Mouse (Mus musculus) neural tube, embryonic 12.5 days (tissue): ENCODE results near the gene Cacna2d3. TPM values are rescaled to one million over a fixed set of nuclear protein-coding genes. Genes with fewer than 3 reads are reported as not detected.

Experiments
- ATAC-seq: fragments of 200-750 bp; cut with Nextera tagmentation; 2 replicates; pipeline ENCODE4 v1.8.0; 2017; ENCODE audit warnings: low read depth, mild to moderate bottlenecking, moderate TSS enrichment, moderate library complexity; ENCODE audit not compliant: low FRiP score
- H3K27ac ChIP-seq: fragments of 300-500 bp; sonication (generic); 2 replicates; pipeline ENCODE4 v1.5.1; 2016
- H3K27me3 ChIP-seq: fragments of 300-500 bp; sonication (generic); replicated peaks from 2 replicates; pipeline ENCODE4 v1.6.1; 2016; ENCODE audit warnings: mild to moderate bottlenecking
- H3K36me3 ChIP-seq: fragments of 300-500 bp; sonication (generic); 2 replicates; pipeline ENCODE4 v1.6.1; 2016; ENCODE audit warnings: mild to moderate bottlenecking
- H3K4me1 ChIP-seq: fragments of 300-500 bp; sonication (generic); 2 replicates; pipeline ENCODE4 v1.6.1; 2016
- H3K4me2 ChIP-seq: fragments of 300-500 bp; sonication (generic); replicated peaks from 2 replicates; pipeline ENCODE4 v1.6.1; 2016; ENCODE audit warnings: mild to moderate bottlenecking
- H3K4me3 ChIP-seq: fragments of 300-500 bp; sonication (generic); 2 replicates; pipeline ENCODE4 v1.5.1; 2016
- H3K9ac ChIP-seq: fragments of 300-500 bp; sonication (generic); 2 replicates; pipeline ENCODE4 v1.6.1; 2016; ENCODE audit warnings: mild to moderate bottlenecking
- H3K9me3 ChIP-seq: fragments of 300-500 bp; sonication (generic); 2 replicates; pipeline ENCODE4 v1.6.1; 2016; ENCODE audit warnings: mild to moderate bottlenecking
- WGBS: fragments of 180-500 bp; shearing (Covaris S2); methylation state at CpG from one replicate; pipeline ENCODE4 v1.1.7; 2016; 5-methylcytosine and 5-hydroxymethylcytosine counted together
- polyA plus RNA-seq: library from polyadenylated mRNA; unstranded; fragments of >200 nt; fragmentation: Nextera tagmentation; extraction: Ambion mirVana; gene quantifications from 2 replicates; pipeline ENCODE4 v1.2.1, GENCODE M21; 2016

Cacna2d3 gene
- polyA plus RNA-seq, 1 experiment from 2014 or later = 34.6 TPM

DNA sequence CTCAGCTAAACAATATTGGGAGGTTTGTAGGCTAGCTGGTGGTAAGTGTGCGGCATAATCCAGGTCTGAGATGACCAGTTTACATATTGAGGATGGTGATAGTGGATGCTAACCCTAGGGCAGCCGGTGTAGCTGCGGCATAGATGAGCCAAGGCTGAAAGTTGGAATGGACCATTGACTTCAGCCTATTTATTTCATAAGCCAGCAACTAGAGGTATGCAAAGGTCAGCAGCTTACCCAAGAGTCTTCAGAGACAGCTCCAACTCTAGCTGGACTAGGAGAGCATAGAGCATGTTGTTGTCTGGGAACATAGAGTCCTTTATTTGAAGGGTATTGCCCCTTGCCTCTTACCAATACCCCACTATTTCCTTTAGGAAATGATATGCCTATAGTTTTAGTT lies 725.1 kb downstream of the Cacna2d3 start:
- no peak for ATAC-seq
- H3K4me3 ChIP-seq = no peak overlapping the region
- H3K27me3 ChIP-seq = no peaks in the 10 kb centered on the region
- H3K27ac ChIP-seq = no peak overlapping the region
- H3K4me2 ChIP-seq = no peak overlapping the region
- H3K9me3 ChIP-seq = no peaks in the 10 kb centered on the region
- no peaks in the 10 kb centered on the region for H3K36me3 ChIP-seq
- no peaks in the 10 kb centered on the region for H3K4me1 ChIP-seq
- 98% methylated on average over 3 of the region's 3 CpGs for WGBS
- no peak overlapping the region for H3K9ac ChIP-seq

- H3K4me1 ChIP-seq = no peaks in the 10 kb centered on the region
- H3K9me3 ChIP-seq = no peaks in the 10 kb centered on the region
- H3K27ac ChIP-seq = no peak overlapping the region
- H3K27me3 ChIP-seq = no peaks in the 10 kb centered on the region
- H3K36me3 ChIP-seq = no peaks in the 10 kb centered on the region
- WGBS = 83% methylated on average over 7 of the region's 7 CpGs
- no peak overlapping the region for H3K4me2 ChIP-seq
- no peak overlapping the region for H3K4me3 ChIP-seq
- no peak for ATAC-seq
- no peak overlapping the region for H3K9ac ChIP-seq
Measured at GRCm38 (mm10) chr14:28988211-28988900, 733.3 kb downstream of the Cacna2d3 start.

DNA sequence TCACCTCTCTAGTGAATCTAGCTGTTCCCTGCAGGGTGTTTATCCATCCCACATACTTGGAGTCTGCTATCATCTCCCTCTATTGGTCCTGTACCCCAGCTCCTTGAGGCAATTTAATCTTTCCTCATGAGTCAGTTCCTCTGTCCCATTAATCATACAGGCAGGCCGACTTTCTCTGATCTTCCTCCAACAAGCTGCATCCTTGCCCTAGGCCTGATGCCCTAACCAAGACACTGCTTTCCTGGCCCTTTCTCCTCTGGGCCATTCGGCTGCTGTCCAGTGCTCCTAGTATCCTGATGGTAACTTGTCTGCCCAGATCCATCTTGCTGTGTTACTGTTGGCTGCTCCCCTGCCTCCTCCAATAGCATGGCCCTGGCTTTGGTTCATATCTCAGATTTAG lies 737.4 kb downstream of the Cacna2d3 start:
- Histone ChIP-seq H3K4me1 (no peaks in the 10 kb centered on the region), H3K4me2 (no peak overlapping the region), H3K9ac (no peak overlapping the region), H3K36me3 (no peaks in the 10 kb centered on the region), H3K4me3 (no peak overlapping the region), H3K27ac (no peak overlapping the region), H3K27me3 (no peaks in the 10 kb centered on the region), H3K9me3 (no peaks in the 10 kb centered on the region)
- no peak for ATAC-seq
- WGBS = 87% methylated on average over 2 of the region's 2 CpGs

DNA sequence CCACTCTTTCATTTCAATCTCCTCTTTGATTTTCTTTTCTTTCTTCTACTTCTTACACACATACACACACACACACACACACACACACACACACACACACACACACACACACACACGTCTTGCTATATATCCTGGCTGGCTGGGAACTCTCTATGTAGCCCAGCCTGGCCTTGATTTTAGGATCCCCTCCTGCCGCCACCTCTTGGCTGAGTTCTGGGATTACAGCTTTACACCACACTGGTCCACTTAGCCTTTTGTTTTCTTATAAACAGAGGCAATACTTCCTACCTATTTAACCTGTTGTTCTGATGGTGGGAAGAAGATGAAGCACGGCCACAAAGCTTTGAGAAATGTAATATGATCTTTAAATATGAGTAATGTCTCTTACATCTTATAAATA lies 741.2 kb downstream of the Cacna2d3 start:
- no peaks in the 10 kb centered on the region for H3K9me3 ChIP-seq
- H3K27me3 ChIP-seq = no peaks in the 10 kb centered on the region
- H3K9ac ChIP-seq = no peak overlapping the region
- no peak overlapping the region for H3K4me2 ChIP-seq
- no peak for ATAC-seq
- H3K4me3 ChIP-seq = no peak overlapping the region
- H3K36me3 ChIP-seq = no peaks in the 10 kb centered on the region
- H3K4me1 ChIP-seq = no peaks in the 10 kb centered on the region
- no peak overlapping the region for H3K27ac ChIP-seq
- WGBS = 41% methylated on average over 3 of the region's 3 CpGs

- Histone ChIP-seq H3K27me3 (no peaks in the 10 kb centered on the region), H3K9ac (no peak overlapping the region), H3K36me3 (no peaks in the 10 kb centered on the region), H3K27ac (no peak overlapping the region), H3K4me1 (no peaks in the 10 kb centered on the region), H3K4me3 (no peak overlapping the region), H3K4me2 (no peak overlapping the region), H3K9me3 (no peaks in the 10 kb centered on the region)
- ATAC-seq = no peak
- WGBS = 95% methylated on average over 2 of the region's 2 CpGs
Measured at GRCm38 (mm10) chr14:28979230-28979629, 742.4 kb downstream of the Cacna2d3 start.

GRCm38 (mm10) chr14:28972620-28973019 lies 749.0 kb downstream of the Cacna2d3 start:
- Histone ChIP-seq H3K4me1 (no peaks in the 10 kb centered on the region), H3K4me3 (no peak overlapping the region), H3K9ac (no peak overlapping the region), H3K4me2 (no peak overlapping the region), H3K36me3 (no peaks in the 10 kb centered on the region), H3K27me3 (no peaks in the 10 kb centered on the region), H3K27ac (no peak overlapping the region), H3K9me3 (no peaks in the 10 kb centered on the region)
- ATAC-seq = no peak
- 61% methylated on average over 5 of the region's 5 CpGs for WGBS

GRCm38 (mm10) chr14:28969247-28969646 lies 752.4 kb downstream of the Cacna2d3 start:
- Histone ChIP-seq H3K4me3 (no peak overlapping the region), H3K4me2 (no peak overlapping the region), H3K27me3 (no peaks in the 10 kb centered on the region), H3K9ac (no peak overlapping the region), H3K36me3 (no peaks in the 10 kb centered on the region), H3K9me3 (no peaks in the 10 kb centered on the region), H3K4me1 (no peaks in the 10 kb centered on the region), H3K27ac (no peak overlapping the region)
- no peak for ATAC-seq
- 90% methylated on average over 4 of the region's 4 CpGs for WGBS

DNA sequence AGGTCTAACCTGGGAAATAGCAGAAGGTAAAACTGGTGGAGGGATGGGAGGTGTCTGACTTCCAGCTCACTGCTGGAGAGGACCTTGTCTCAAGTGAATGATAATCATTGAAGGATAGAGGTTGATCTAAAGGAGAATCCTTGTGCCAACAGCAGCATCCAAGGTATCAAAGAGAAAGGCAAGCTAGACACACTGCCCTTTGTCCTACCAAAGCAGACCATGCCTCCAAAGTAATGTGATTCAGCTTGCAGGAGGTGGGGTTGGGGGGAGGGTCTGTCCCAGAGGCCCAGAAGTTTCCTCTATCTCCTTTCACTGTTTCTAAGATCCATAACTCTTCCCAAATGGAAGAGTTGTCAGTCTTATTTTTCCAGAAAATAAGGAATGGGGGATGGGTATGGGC lies 754.8 kb downstream of the Cacna2d3 start:
- no peaks in the 10 kb centered on the region for H3K36me3 ChIP-seq
- no peak overlapping the region for H3K27ac ChIP-seq
- H3K4me1 ChIP-seq = no peaks in the 10 kb centered on the region
- no peaks in the 10 kb centered on the region for H3K9me3 ChIP-seq
- no peaks in the 10 kb centered on the region for H3K27me3 ChIP-seq
- no peak overlapping the region for H3K9ac ChIP-seq
- ATAC-seq = no peak
- H3K4me2 ChIP-seq = no peak overlapping the region
- no peak overlapping the region for H3K4me3 ChIP-seq

- H3K27ac ChIP-seq = no peak overlapping the region
- H3K4me3 ChIP-seq = no peak overlapping the region
- H3K9ac ChIP-seq = no peak overlapping the region
- H3K4me2 ChIP-seq = no peak overlapping the region
- H3K27me3 ChIP-seq = no peaks in the 10 kb centered on the region
- peaks cover 18% of the 10 kb centered on the region for H3K4me1 ChIP-seq
- WGBS = 86% methylated on average over 5 of the region's 5 CpGs
- H3K9me3 ChIP-seq = no peaks in the 10 kb centered on the region
- no peaks in the 10 kb centered on the region for H3K36me3 ChIP-seq
- no peak for ATAC-seq
Measured at GRCm38 (mm10) chr14:28961379-28961778, 760.3 kb downstream of the Cacna2d3 start.

DNA sequence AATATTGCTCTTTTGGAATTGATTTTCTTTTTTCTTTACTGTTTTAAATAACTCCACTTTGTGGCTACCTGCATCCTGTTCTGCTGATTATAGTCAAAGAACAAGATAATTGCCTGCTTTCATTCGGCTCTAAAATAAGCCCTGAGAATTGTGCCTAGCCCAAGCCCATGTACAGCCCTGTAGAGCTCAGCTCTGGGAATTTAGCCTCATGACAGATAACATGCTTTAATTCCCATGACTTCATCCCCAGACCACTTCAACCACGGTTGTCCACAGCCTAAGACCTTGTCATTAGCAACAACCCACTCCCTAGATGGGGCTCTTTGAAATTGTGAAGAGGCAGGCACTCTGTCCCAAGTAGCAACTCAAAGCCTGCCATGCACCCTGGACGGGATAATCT lies 762.6 kb downstream of the Cacna2d3 start:
- 41% methylated on average over 3 of the region's 3 CpGs for WGBS
- no peak overlapping the region for H3K9ac ChIP-seq
- H3K9me3 ChIP-seq = no peaks in the 10 kb centered on the region
- no peaks in the 10 kb centered on the region for H3K36me3 ChIP-seq
- no peaks in the 10 kb centered on the region for H3K27me3 ChIP-seq
- H3K4me3 ChIP-seq = no peak overlapping the region
- H3K4me2 ChIP-seq = 0 out of 2 replicates have a peak overlapping the region, but pooled peaks have one; percentile 23
- ATAC-seq = peak; percentile 66
- peaks cover 27% of the 10 kb centered on the region for H3K4me1 ChIP-seq
- peak overlapping the region; percentile 43; the same call in 1 of the 2 replicates for H3K27ac ChIP-seq

DNA sequence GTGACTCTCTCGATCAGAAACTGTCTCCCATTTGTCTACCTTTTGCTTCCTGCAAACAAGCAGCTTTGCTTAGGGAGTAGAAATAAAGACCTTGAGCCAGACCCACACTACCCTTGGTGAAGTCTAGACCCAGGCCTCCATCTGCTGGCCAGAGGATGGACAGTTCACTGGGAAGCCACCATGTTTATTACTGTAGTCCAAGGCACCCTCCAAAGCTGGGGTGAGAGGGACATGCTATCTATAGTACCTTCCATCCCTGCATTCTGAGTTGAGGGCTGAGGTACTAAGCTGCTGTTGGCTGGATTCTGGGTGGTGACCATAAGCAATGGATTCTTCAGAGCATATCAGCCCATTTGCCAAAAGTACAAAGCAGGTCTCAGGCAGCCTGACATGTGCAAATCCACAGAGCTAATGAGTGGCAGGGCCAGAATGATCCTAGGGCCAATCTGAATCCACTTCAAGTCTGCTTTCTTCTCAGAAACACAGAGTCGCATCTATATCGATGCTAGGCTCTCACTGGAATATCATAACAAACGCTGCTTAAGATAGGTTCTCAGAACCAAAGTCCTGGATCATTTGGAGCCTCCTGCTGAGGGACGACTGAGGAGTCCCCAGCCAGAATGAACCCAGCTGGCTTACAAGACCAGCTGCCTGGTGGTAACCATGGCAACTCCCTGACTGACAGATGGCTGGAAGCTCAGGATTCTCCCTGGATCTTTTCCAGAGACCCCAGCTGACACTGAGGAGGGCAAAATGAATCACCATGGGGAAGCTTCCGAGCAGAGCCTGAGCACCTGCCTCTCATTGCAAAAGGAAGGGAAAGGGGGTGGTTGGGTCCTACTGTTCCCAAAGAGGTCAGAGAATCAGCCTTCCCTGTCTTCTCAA lies 763.3 kb downstream of the Cacna2d3 start:
- H3K4me1 ChIP-seq = peaks cover 27% of the 10 kb centered on the region
- no peak overlapping the region for H3K4me3 ChIP-seq
- peak overlapping the region; percentile 43; the same call in 1 of the 2 replicates for H3K27ac ChIP-seq
- ATAC-seq = peak; percentile 93
- no peaks in the 10 kb centered on the region for H3K36me3 ChIP-seq
- no peaks in the 10 kb centered on the region for H3K27me3 ChIP-seq
- no peak overlapping the region for H3K9ac ChIP-seq
- no peaks in the 10 kb centered on the region for H3K9me3 ChIP-seq
- 16% methylated on average over 6 of the region's 6 CpGs for WGBS
- H3K4me2 ChIP-seq = peak overlapping the region; percentile 23; the same call in 1 of the 2 replicates

DNA sequence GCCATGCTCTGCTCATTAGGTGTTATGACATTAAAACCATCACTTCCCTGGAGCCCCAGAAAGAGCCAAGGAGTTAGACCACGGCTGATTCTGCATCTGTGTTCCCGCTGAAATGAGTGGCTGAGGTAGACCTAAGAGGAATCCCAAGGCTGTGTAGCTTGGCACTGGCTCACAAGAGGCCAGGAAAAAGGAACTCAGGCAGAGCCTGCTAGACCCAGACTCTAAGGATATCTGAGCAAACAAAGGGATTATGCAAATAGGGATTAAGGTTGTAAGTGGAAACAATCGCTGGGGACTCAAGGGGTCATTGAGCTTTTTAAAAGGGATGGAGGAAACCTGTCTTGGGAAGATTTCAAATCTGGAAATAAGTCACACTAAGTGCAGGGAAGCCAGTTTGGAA lies 766.5 kb downstream of the Cacna2d3 start:
- H3K36me3 ChIP-seq = no peaks in the 10 kb centered on the region
- no peak overlapping the region for H3K4me2 ChIP-seq
- no peak overlapping the region for H3K9ac ChIP-seq
- peaks cover 27% of the 10 kb centered on the region for H3K4me1 ChIP-seq
- H3K4me3 ChIP-seq = no peak overlapping the region
- 8% methylated on average over 3 of the region's 3 CpGs for WGBS
- ATAC-seq = no peak
- no peak overlapping the region for H3K27ac ChIP-seq
- H3K27me3 ChIP-seq = no peaks in the 10 kb centered on the region
- no peaks in the 10 kb centered on the region for H3K9me3 ChIP-seq
